Mouse (Mus musculus) frontal cortex, postnatal 14 days (tissue): ENCODE measurements around the gene Ston1.

Experiments used
- DNase-seq, 2 experiments: peaks; one replicate each; pipeline ENCODE4 v3.0.0; 2022; ENCODE audit warnings: low spot score in 2 of 2

The Ston1 gene

DNA sequence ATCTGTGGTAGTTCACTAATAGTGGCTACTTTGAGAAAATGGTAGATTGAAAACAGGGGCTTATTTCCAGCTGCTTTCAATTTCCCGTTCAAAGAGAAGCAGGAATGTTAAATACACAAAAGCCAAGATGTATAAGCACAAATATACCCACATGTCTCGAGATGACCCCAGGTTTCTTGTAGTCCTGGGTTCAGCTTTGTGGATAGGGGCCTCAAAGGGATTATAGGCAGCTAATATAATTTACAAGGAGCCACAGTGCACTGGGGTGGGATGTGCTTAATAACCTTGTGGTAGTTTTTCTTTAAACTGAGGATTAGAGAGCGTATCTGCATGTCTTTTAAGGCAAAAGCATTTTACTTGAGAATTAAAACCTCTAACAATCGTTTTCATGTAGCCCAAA, 73.3 kb downstream of the Ston1 start:
- no peak for DNase-seq

DNA sequence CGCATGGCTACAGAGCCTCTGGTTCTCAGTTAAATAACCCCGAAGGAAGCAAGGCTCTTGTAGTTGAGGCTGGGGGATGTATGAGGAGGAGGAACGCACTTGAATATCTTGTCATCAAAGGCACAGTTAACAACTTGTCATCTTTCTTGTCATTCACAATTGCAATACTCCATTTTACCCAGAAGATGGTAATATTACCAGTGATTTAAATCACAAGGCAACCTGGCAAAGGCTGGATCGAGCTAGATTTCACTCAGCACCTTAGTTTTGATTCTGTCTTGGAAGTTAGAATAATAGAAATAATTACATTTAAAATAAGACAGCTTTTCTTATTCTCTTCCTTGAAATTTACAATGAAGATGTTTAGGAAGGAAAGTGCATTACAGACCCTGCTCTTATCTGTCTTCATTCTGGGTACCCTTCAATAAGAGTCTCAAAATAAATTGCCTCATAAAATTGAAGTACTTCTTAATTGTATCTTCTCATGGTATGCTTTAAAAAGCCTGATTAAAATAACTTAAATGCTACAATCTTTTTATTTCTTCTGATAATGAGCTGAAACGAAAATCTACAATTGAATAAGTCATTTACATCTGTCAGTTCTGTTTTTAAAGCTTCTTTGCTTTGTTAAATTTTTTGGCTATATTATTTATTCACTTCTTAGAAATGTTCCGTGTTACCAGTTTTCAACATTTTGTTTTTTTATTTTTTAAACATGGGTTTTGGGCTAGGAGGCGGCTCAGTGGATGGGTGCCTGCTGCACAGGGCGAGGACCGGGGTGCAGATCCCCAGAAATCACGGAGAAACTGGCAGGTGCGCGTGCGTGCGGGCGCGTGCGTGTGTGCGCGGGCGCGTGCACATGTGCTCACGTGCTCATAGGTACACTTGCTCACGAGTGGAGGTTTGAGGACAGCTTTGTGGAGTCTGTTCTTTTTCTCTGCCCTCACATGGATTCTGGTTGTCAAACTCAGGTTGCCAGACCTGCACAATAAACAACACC, 78.1 kb downstream of the Ston1 start:
- DNase-seq: no peak

DNA sequence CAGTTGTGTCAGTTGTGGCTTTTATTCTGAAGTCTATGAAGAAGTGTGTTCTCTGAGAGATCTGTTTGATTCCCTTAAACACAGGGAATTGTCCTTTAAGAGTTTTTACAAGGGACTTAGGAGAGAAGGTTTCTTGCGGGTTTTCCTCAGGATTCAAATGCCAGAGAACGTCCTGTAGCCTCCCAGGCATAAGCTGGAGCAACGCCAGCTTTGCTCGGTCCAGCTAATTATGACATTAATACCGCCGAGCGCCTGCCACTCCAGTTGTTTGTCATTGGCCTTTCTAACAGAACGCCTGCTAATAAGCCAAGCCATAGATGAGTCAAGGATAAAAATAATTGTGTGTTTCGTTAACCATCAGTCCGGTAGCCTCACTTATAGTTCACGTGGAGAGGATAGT, 90.7 kb downstream of the Ston1 start:
- DNase-seq: no peak

DNA sequence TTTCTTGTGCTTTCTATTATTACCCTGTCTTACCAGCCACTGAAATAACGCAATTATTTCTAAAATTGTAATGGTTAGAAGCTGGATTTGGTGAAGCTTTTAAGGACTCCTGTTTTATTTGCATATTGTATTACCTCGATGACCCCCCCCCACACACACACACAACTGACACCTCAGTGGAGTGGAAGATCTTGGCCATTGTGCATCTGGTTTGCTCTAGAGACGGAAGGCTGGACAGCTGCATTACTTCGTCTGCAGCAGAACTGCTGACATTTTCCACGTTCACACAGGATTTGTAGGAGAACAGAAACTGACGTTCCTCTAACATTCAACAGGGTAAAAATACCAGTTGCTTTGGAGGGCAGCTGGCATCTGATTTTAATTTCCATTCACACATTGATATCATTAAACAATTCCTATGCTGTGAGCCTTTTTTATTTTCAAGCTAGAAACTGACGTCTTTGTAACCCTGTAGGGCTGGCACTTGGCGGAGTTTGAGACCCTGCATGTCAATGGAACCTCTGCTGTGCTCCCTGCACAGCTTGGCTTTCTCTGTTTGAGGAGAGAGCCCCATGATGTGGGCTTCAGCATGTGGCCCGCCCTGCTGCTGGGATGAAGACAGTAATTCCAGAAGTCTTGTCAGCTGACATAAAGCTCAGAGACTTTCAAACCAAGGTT, 99.3 kb downstream of the Ston1 start:
- DNase-seq: no peak

DNA sequence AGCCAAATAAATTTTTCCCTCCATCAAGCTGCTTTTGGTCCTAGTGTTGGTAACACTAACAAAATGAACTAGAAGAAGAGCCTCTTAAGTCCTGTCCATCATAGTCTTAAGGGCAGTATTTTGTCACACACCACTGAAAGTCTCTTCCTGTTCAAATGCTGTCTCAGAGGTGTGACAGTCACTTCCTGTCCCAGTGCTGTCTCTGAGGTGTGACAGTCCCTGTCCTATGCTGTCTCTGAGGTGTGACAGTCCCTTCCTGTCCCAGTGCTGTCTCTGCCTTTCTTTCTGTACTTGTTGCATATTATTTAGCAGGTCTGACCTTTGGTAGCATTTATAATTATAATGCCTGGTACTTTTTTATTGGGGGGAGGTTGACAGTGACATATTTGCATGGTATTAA, 103.4 kb downstream of the Ston1 start:
- no peak for DNase-seq

DNA sequence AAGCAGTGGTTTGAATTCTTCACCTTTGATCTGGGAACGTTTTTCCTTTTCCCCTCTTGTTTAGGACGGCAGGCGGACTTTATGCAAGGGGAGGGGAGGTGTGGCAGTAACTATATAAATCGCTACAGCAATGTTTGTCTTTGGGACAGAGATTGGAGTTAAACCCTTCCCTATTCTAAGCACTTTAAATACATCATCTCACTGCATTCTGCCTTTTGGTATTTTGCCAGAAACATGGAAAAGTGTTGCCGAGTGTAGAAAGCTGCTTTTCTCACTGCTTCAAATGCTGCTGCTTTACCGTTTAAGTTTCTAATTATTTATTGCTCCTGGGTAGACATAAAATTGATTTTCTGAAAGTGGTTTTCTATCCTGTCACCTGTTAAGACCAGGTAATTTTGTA, 104.9 kb downstream of the Ston1 start:
- DNase-seq: no peak

DNA sequence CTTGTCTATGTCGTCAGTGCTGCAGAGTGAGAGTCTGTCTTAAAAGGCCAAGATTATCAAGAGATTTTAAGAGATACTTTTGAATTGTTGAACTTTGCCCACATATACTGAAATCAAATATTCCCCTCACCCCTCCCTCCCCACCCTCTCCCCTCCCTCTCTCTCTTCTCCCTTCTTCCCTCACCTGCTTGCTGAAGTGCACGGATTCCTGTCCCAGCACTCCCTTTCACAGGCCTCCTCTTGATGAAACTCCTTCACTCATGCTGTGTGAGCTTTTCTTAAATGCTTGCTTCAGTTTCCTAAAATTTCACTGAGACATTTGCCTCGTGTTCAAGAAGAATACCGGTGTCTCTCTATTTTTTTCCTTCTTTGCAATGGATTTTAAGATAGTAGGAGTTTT, 105.6 kb downstream of the Ston1 start:
- DNase-seq: no peak

DNA sequence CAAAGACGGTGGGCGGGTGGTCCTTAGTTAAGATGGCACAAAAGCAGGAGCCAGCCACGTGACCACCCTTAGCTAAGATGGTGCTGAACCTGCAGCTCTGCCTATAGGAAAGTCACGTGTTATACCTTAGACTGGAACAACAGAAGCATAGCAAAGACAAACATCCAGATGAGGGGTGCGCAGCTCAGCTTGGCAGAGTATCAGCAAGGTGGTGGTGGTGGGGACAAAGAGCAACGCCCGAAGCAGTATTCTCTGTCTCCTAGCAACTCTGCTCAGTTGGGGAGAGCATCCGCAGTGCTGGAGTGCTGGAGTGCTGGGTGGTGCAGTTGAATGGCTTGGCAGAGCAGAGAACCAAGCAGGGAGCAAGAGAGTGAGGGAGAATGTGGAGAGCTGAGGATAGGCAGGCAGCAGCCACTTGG, 108.8 kb downstream of the Ston1 start:
- no peak for DNase-seq
